Mouse (Mus musculus) cerebellum, adult 2 months (tissue): ENCODE data around the gene Slc44a4.
A peak's percentile ranks its signal among the peaks of the same experiment; 100 is the strongest.

Experiments
- CTCF ChIP-seq: fragments of 200-500 bp; IDR thresholded peaks from 2 replicates; pipeline ENCODE4 v1.5.1; 2011; ENCODE audit warnings: low read depth, mild to moderate bottlenecking, control low read depth, low read length, moderate library complexity, borderline replicate concordance; ENCODE audit not compliant: insufficient read depth
- POLR2A ChIP-seq: fragments of 200-500 bp; IDR thresholded peaks from 2 replicates; pipeline ENCODE4 v1.6.1; 2011; ENCODE audit warnings: low read length, control low read depth, borderline replicate concordance; ENCODE audit not compliant: insufficient read depth

- TF ChIP-seq CTCF (peak; percentile 85), POLR2A (no peak)
Measured at GRCm38 (mm10) chr17:34911945-34912351, 2.3 kb upstream of the Slc44a4 start.
